Mouse (Mus musculus) kidney, adult 9 months (tissue): Measurements from ENCODE around the gene Mfsd13b.
"Not testable (repeated sequence)": the region's sequence is repeated elsewhere in the genome, so short reads cannot be mapped to it uniquely, and the experiment has no call there.

Experiments
- DNase-seq: peaks from one replicate; pipeline ENCODE4 v3.0.0; 2022

The Mfsd13b gene

DNA sequence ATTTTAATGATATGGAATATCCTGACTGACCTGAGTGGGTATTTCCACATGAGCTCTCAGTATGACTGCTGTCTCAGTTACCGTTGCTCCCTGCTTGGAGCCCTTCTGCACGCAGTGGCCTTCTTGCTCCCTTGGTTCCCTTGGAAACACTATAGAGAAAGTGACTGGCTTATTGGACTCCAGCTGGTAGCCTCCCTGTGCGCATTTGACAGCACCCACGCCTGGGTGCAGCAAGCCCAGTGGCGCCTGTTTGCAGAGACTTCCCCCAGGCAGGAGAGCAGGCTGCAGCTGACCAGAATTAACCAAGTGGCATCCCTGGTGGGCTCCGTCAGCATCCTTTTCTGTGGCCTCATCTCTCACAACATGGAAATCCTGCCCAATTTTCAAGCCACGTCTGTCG, 8.9 kb downstream of the Mfsd13b start:
- no peak for DNase-seq

DNA sequence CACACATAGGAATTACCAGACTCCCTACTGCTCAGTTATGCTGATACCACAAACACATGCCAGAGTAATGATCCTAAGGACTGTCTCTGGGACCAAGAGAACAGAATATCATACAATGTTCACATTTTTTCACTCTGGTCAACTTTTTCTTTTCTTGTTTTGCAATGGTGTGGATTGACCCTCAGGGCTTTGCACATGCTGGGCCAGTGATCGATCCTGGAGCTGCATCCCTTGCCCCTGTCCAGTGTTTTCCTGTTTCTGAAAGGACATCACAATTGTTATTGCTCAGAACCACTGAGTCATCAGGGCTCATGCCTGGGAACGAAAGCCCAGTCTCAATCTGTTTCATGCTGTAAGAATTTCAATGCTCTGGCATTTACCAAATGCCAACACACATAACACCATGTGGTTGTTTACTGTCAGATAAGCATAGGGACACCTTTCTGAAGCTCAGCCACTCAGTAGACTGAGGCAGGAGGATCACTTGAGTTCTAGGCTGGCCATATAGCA, 16.8 kb downstream of the Mfsd13b start:
- no peak for DNase-seq

DNA sequence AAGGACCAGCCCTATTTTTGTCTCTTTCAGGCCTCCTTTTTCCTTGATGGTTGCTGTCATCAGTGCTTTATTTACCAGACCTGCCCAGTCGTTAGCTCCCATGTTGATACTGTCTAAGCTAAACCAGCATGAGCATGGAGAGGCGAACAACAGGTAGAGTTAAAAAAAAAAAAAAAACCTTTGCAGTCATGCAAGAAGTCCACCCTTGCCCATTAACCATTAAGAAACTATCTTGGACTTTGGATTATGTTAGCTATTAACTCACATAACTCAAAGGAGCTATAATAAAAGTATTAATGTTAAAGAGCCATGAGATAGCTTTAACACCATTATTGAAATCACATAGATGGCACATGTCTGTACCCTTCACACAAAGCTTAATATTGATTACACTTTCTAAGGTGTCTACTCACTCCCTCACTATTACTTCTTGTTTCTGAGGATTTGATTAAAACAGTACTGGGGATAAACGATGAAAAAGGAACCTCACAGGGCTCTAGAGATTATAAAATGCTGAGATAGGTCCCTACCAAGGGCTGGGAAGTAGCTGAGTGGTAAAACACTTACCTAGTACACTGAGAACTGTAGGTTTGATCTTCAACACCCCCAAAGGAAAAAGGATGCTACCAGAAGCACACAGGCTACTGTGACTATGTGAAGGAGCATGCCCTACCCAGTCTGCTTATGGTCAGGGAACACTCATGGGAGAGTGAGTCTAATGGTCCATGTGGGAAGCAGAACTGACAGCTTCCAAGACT, 17.9 kb downstream of the Mfsd13b start:
- peak; percentile 71 for DNase-seq

DNA sequence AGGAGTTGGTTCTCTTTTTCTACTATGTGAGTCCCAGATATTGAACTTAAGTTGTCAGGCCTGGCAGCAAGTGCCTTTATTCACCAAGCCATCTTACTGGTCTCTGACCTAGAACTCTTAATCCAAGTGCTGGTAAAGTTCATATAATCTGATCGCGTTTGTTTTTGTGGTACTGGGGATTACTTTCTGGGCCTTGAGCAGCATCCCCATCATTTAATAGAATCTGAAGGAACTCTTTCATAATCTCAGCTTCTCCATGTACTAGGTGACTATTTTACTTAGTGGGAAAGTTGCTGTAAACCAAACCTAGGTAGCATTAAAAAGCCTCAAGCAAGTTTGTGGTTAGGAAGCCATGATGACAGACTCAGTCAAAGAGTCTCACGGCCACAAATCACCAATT, 19.6 kb downstream of the Mfsd13b start:
- DNase-seq: no peak

DNA sequence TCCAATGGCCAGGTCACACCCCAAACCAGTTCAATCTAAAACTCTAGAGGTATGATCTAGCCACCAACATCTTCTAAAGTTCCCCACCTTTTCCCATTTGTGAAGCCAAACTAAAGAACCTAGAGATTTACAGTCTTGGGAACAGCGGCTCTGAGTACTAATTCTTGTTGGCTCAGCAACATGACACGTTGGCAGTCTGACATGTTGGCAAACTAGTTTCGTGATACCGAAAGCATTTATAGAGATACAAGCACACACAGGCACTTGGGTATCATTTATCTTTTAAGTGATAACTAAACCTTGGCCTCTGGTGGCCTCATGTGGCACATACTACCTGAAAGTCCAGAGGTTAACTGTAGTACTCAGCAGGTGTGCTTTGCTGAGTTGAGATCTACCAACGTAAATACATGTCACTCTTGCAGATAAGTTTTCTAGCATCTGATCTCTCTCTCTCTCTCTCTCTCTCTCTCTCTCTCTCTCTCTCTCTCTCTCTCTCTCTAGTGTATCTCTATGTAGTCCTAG, 20.2 kb downstream of the Mfsd13b start:
- no peak for DNase-seq

DNA sequence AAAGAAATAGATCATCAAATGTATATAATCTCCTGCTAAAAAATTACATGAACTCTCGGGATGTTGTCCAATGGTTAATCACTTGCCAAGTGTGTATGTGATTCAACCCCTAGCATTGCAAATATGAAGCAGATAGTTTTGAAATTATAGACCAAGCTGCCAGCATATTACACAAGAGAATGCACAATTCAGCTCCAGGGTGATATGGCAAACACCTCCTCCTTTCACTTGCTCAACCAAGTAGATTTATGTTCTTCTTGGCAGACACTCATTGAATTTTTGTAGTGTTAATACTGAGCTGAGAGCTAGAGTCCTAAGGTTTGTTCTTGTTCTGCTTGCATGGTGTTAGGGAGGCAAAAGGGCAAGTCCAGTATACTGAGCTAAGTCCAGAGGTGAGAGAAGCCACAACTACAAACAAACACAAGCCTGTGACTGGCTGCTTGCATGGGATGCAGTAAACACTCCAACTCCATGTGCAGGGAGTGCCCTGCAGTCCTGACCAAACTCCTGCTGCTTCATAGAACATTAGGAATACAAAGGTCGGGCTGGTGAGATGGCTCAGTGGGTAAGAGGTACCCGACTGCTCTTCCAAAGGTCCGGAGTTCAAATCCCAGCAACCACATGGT, 21.6 kb downstream of the Mfsd13b start:
- DNase-seq: peak; percentile 94

DNA sequence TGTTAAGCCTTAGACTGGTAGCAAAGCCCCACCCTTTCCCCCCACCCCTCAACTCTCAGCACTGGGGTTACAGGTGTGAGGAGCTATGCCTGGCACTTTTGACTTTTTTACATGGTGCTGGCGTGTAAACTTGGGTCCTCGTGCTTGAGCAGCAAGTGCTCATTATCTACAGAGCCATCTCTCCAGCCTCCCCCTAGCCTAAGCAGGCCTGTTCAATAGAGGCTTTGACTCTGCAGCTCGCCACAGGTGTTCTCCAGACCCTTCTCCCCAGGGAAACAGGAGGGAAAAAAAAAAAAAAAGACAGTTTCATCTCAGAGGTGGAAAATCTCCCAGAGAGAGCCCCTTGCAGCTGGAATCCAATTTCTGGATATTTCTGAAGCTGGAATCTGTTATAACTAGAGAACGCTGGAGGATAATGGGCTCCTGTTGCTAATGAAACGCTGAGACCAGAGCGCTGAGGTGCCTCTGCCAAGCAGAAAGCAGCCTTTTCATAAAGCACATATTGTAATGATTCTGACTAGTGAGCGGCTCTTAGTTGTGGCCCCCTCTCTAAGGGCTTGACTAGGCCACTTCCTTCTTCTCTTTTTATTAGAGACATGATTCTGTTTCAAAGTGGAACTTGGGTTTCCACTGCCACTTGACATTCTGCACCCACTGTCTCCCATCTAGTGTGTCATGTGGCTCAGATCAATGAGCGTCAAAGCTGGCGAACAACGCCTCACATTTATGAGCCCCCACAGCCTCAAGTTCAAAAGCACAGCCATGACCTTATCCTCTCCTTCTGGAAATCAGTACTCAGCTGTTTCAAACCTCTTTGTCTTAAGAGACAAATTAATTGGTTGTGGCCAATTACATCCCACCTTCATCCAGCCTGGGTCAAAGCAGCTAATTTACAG, 29.7 kb downstream of the Mfsd13b start:
- DNase-seq: no peak

DNA sequence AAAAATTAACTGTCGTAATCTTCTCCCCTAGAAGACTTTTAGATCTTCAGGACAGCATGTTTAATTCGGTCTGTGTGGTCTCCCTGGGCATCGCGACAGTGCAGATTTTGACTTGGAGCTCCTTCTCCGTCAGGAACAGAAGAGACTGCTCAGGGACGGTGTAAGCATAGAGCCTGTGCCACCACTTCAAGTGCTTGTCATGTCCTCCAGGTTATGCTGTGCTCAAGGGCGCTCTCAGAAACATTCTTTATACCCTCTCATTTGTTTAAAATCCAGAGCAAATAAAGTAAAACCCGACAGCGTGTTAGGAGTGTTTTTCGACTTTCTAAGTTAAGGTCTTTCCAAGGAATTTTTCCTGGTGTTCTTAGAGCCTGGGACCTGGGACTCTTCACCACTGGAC, 32.2 kb downstream of the Mfsd13b start:
- DNase-seq: no peak

DNA sequence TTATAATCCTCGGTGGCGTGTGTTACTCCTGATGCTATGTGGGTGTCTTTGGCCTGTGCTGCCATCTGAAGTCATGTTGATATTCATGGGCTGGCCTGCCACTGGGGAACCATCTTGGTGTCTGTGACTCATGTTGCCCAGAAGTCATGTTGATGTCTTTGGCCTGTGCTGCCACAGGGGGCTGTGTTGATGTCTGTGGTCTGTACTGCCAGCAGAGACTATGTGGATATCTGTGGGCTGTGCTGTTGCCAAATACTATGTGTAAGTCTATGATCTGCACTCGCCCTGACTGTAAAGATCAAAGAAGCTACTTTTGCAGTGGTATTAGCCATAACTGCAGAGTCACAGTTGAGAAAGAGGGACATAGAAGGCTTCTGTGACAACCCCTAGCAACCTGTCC, 36.5 kb downstream of the Mfsd13b start:
- no peak for DNase-seq

DNA sequence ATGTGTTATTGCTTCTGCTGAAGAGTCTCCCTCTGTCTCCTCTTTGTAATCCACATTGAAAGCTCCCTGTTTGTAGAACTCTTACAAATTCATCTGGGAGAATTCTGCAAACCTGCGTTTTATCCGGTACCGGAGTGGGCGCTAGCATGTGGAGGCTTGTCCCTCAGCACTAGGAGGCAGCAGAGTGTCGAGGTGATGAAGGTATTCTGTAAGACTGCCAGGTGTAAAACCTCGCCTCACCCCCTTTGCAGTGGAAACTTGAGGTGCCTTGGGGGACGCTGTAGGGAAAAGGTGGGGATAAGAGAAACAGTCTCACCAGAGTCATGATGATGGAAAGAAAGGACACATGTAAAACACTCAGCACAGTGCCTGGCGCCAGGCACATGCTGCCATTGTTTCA, 38.0 kb downstream of the Mfsd13b start:
- DNase-seq: peak; percentile 54

DNA sequence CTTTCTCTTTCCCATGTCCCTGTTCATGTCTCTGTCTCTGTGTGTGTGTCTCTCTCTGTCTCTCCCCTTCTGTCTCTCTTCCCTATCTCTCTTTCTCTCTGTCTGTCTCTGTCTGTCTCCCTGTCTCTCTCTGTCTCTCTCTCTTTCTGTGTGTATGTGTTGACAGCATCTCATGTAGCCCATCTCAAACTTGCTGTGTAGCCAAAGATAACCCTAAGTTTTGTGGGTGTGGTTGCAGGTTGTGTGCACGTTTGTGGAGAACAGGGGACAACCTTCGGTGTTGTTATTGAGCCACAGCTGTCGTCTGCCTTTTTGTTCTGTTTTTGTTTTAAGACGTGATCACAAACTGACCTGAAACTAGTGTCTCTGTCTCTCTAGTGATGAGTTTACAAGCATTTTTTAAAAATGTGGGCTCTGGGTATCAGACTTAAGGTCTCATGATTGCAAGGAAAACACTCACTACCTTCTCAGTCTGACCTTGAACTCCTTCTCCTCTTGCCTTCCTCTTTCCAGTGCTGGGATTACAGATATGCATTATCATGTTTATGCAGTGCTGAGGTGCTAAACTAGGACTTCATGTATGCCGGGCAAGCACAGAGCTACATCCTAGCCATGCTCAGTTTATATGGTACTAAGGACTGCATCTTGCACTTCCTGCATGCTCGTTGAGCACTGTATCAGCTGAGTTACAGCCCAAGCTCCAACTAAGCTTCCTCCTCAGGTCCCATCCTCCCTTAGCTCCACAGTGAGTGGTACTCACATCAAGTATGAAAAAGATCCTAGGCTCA, 43.1 kb downstream of the Mfsd13b start:
- no peak for DNase-seq

DNA sequence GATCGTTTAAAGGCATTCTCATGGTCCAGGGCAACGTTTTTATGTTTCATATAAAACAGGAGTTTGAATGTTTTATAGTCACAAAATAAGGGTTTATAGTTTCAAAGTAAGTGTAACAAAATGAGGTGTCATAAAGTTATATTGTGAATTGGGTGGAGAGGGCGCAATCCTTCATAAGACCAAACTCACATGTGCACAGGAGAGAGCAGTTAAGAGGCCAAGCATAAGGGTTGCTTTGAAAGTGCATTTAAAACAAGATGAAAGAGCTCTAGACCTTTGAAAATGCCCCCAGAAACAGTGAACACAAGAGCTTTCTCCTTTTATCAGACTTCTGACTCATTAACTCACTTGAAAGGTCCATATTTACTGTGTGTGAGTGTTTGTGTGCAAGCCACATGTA, 44.0 kb downstream of the Mfsd13b start:
- DNase-seq: no peak

DNA sequence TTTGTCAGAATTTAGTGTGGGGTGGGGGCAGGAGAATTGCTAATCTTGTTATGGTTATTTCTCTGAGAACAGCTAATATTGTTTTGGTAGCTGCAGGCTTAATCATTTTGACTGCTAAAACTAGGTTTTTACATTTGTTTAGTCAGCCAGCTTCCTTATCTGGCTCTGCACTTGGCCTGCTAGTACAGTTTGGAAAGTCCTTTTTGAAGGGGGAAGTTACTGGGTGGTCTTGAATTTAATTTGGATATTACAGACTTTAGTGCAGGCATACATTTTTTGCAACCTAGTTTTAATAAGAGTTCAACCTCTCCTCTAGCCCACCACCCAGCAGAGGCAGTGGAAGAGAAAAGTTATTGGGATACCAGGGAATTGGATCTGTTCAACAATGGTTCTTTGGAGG, 47.6 kb downstream of the Mfsd13b start:
- DNase-seq: not testable (repeated sequence)

DNA sequence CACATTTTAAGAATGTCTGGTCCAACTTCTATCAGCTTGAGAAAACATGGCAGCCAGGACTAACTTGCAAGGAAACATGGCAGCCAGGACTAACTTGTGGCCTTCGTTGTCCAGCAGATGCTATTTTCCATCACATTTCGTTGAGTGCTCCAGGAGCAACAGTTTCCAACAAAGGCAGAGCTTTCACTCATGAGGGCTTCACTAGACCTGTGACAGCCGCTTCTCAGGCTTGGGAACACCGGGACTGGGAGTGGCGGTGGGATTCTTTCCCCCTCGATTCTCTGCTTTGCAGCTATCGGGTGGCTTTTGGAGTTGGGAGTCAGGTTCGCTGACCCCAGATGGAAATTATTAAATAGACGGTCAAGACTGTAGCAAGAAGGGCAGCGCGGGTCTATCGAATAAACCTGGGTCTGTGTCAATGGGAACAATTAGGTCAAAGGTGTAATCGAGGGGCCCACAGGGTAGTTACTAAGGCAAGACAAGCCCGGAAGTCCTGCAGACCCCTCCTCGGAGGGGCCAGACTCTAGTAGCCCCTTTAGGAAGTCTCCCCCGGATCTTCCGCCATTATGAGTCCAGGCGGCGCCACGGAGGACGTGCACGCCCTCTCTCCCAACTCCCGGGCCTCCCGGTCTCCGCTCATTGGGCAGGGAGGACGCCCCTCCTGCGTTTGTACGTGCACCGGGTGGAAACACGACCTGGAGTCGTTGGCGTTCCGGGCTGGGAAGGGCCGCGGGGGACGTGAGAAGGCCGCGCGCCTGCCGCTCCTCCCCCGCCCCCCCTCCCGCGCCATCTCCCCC, 51.7 kb downstream of the Mfsd13b start, which contains the start of gene Mettl9:
Mettl9 (plus strand) TSS at position 590 of the 797 bp plus-strand sequence.
- peak; percentile 95 for DNase-seq

DNA sequence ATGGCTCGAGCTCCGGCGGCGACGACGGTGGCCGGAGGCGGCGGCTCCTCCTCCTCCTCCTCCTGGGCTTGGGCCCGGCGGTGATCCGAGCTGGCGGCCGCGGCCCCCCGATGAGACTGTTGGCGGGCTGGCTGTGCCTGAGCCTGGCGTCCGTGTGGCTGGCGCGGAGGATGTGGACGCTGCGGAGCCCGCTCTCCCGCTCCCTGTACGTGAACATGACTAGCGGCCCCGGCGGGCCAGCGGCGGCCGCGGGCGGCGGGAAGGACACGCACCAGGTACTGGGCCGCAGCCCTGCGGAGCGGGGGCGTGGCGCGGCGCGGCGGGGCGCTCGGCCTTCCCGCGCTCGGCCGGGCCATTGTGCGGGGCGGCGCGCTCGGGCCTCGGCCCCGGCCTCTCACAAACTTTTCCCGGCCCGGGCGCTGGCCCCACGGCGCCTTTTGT, 52.4 kb downstream of the Mfsd13b start:
- no peak for DNase-seq

DNA sequence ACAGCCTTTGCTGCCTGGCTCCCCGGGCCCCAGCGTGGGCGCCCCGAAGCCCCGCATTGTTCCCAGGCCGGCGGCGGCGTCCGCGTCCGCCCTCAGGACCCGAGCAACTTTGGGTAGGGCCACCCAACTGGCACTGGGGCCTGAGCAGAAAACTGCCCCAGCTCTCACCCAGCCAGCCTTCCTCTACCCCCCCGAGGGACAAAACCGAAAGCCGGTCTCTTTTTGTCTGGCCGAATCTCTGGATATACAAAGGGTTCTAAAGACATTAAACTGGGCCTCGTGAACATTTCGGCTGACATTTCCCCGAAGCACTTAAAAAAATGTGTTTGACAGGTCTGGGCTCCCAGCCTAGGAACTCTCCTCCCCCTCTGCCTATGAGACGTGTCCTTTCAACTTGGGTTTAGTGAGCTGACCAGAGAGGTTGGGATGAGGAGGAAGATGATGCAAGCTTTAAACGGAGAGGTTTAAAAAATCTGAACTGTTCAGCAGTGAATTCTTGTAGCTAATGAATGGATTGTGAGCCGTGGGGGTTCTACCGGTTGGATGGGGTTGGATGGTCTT, 52.9 kb downstream of the Mfsd13b start:
- peak; percentile 60 for DNase-seq

DNA sequence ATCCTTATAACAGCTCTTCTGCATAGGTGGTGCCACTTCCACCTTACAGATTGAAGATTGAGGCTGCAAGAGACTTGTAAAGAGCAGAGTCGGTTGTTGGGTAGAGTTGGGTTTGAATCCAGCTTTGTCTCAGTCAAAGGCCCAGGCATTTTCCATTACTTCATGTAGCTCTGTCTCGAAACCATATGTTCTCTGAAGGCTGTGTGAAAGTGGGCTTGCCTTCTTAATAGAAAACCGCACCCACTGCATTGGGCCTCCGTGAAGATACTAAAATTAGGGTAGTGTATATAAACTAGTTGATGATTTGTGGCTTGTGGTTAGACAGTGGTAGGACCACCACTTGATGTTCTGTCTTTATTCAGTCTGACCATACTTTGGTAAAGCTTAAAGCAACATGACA, 58.3 kb downstream of the Mfsd13b start:
- no peak for DNase-seq

DNA sequence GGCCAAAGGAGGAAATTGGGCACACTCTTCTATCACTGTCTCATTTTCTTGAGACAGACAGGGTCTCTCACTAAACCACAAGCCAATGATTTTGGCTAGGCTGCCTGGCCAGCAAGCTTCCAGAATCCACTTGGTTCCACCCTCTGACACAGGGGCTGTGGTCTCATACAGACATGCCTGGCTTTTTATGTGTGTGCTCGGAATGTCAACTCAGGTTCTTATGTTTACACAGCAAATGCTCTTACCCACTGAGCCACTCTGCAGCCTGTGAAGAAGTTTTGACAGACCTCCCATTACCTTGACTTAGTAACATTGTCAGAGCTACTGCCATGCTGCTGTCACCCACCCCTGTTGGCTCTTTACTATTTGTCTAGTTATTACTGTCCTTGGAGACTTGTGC, 59.7 kb downstream of the Mfsd13b start:
- DNase-seq: no peak

DNA sequence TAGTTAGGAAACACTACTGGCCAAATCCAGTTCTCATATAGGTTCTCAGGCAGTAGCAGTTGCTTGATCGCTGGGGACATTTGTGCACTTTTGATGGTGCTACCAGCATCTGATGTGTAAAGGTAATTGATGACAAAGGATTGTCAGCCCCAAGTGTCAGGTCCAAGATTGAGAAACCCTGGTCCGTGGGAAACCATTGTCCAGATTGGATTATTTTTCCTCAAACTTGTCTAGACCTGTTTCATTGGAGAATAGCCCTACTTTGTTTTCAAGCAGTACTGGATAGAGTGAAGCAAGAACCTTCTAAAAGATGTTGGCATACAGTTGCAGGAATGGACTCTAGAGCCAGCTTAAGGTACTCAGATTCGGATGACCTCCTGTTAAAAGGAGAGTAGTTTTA, 60.7 kb downstream of the Mfsd13b start:
- no peak for DNase-seq

DNA sequence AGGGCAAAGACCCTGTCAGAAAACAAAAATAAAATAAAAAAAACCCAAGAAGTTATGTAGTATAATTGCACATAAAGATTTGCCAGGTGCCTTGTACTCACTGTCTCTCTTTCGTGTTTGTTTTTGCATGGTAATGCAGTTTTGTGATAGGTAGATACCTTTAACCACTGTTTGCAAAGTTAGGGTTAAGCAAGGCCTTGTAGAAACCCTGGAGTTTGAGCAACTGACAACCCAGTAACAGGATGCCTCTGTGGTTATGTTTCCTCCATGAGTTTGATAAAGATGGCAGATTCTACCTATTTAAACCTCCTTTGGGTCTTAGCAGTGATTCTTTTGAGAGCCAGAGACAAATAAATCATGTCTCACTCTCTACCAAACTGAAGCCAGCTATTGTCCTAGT, 61.2 kb downstream of the Mfsd13b start:
- DNase-seq: no peak

DNA sequence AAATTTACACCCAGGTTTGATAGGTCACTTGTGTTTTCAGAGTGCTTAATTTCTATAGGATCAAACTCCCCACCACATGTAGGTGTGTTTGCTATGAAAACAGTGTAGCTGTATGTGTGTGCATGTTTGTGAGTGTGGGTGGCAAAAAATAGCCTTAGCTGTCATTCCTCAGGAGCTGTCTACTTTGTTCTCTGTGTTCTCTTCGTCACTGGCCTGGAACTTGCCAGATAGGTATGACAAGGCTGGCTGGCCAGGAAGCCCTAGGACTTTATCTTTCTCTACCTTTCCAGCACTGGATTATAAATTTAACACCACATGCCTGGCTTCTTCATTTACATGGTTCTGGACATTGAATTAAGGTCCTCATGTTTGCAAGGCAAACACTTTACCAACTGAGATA, 61.9 kb downstream of the Mfsd13b start:
- DNase-seq: no peak
